Mouse (Mus musculus): Measurements from ENCODE around the gene Nhlh2.

GRCm38 (mm10) chr3:102049207-102050104 lies 39.6 kb downstream of the Nhlh2 start:
- TF ChIP-seq POLR2A (IDR thresholded peaks at IDR 0.05; ENCODE audit: control insufficient read depth in 1 of 2, insufficient read depth in 1 of 2, low read depth in 1 of 2, low read length in 2 of 2, poor library complexity in 1 of 2) (no peak), UBTF (IDR thresholded peaks at IDR 0.05; ENCODE audit: borderline replicate concordance, insufficient read depth, low read depth, low read length) (no peak), SMC3 (IDR thresholded peaks at IDR 0.05; ENCODE audit: low read depth, low read length) (no peak), CTCF (IDR thresholded peaks at IDR 0.05 in 2 of 3, conservative IDR thresholded peaks at IDR 0.05 in 1 of 3; ENCODE audit: control insufficient read depth in 1 of 3, insufficient read depth in 1 of 3, low read depth in 2 of 3, low read length in 3 of 3, poor library complexity in 1 of 3, severe bottlenecking in 1 of 3) (no peak), EP300 (IDR thresholded peaks at IDR 0.05; ENCODE audit: low read depth in 1 of 2, low read length in 2 of 2) (no peak)

All from MEL (cell line).